Comparison of ENCODE assay signal across 16 mouse cellular contexts in the genomic region with DNA sequence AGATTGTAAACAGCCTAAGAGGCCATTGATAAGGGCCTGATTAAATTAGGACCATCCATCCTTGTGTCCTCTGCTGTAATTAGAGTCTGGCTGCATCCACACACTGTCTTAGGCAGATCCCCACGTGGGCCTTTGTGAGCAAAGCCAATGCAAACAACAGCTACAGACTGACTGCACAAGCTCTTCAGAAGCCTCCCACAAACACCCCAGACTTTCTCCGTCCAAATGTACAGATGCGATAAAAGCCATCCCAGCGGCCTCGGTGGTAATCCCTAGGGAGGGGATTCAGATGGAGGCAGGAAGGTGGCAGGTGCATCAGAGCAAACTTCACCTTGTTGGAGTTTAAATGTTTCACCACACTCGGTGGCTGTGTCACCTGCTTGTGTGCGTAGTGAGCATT. TPM values are rescaled to one million over a fixed set of nuclear protein-coding genes. Genes with fewer than 3 reads are reported as not detected.
A peak's percentile ranks its signal among the peaks of the same experiment; 100 is the strongest.
DNase-seq lines count a peak whose midpoint lies in the region; ATAC-seq and TF ChIP-seq lines count a peak whose summit lies in the region.
"Had no signal": no experiment of that assay in that cellular context is flagged by ENCODE, and none has a peak within 500 bp of the region (broad histone marks: within the 10 kb centered on the region; RNA-seq: fewer than 3 reads in every experiment).

No protein-coding gene starts in this region.

- WGBS in embryonic facial prominence, embryonic 14.5 days = 49% methylated on average over 7 of the region's 7 CpGs
- WGBS in embryonic facial prominence, embryonic 10.5 days = 60% methylated on average over 7 of the region's 7 CpGs
- WGBS in forebrain, embryonic 12.5 days = 36% methylated on average over 7 of the region's 7 CpGs
- WGBS in hindbrain, postnatal 0 days = 42% methylated on average over 7 of the region's 7 CpGs
- 48% methylated on average over 7 of the region's 7 CpGs for WGBS in stomach, postnatal 0 days

- no peaks in the 10 kb centered on the region for H3K27me3 ChIP-seq in embryonic facial prominence, embryonic 14.5 days (replicated peaks; ENCODE audit: control insufficient read depth, insufficient read depth, low read length)
- H3K27me3 ChIP-seq in embryonic facial prominence, embryonic 10.5 days (replicated peaks; ENCODE audit: low read depth, poor library complexity, severe bottlenecking) = peaks cover 63% of the 10 kb centered on the region
- H3K27me3 ChIP-seq in forebrain, embryonic 12.5 days = peaks cover 50% of the 10 kb centered on the region
- no peaks in the 10 kb centered on the region for H3K27me3 ChIP-seq in hindbrain, postnatal 0 days (ENCODE audit: insufficient read depth, low read length)
- no peaks in the 10 kb centered on the region for H3K27me3 ChIP-seq in stomach, postnatal 0 days (ENCODE audit: control insufficient read depth, insufficient read depth, low read length)

- TF ChIP-seq CTCF in left cerebral cortex, adult 2 months (IDR thresholded peaks at IDR 0.05) = no peak
- no peak for TF ChIP-seq CTCF in hindbrain, postnatal 0 days (IDR thresholded peaks at IDR 0.05; ENCODE audit: low read depth)
- no peak for TF ChIP-seq CTCF in stomach, postnatal 0 days (IDR thresholded peaks at IDR 0.05; ENCODE audit: low read depth)

- H3K9me3 ChIP-seq in embryonic facial prominence, embryonic 14.5 days (ENCODE audit: control insufficient read depth, low read length) = no peaks in the 10 kb centered on the region
- no peaks in the 10 kb centered on the region for H3K9me3 ChIP-seq in embryonic facial prominence, embryonic 10.5 days
- no peaks in the 10 kb centered on the region for H3K9me3 ChIP-seq in forebrain, embryonic 12.5 days
- no peaks in the 10 kb centered on the region for H3K9me3 ChIP-seq in hindbrain, postnatal 0 days (ENCODE audit: low read length)
- no peaks in the 10 kb centered on the region for H3K9me3 ChIP-seq in stomach, postnatal 0 days (ENCODE audit: control insufficient read depth, low read length)
- H3K9me3 ChIP-seq: megakaryocyte, embryonic 14.5 days had no signal

- H3K27ac ChIP-seq in embryonic facial prominence, embryonic 14.5 days (replicated peaks; ENCODE audit: low read depth, low read length) = no peak overlapping the region
- H3K27ac ChIP-seq in embryonic facial prominence, embryonic 10.5 days (replicated peaks) = no peak overlapping the region
- H3K27ac ChIP-seq in left cerebral cortex, adult 2 months = peak overlapping the region; percentile 20; the same call in 1 of the 2 replicates
- peak overlapping the region; percentile 61 for H3K27ac ChIP-seq in forebrain, embryonic 12.5 days
- H3K27ac ChIP-seq in hindbrain, postnatal 0 days = no peak overlapping the region
- H3K27ac ChIP-seq in stomach, postnatal 0 days (replicated peaks) = no peak overlapping the region

- peak; percentile 47 for DNase-seq in embryonic facial prominence, embryonic 14.5 days (ENCODE audit: low spot score)
- no peak for DNase-seq in embryonic facial prominence, embryonic 10.5 days (ENCODE audit: low spot score)
- no peak for DNase-seq in left cerebral cortex, adult 2 months (ENCODE audit: extremely low spot score in 1 of 2, low spot score in 2 of 2)
- no peak for DNase-seq in left cerebral cortex, adult 11 months (ENCODE audit: low spot score)
- DNase-seq in hindbrain, postnatal 0 days (ENCODE audit: low spot score) = peak; percentile 65
- no peak for DNase-seq in testis, postnatal 10 days (ENCODE audit: low spot score)
- no peak for DNase-seq in stomach, postnatal 0 days (ENCODE audit: low spot score)
- DNase-seq: adrenal gland, adult 8-10 months; cerebellum, adult 8-10 months; heart, adult 11 months; kidney, adult 8-10 months; lung, embryonic 14.5 days; thymus, postnatal 36 days had no signal

- 0 out of 2 replicates have a peak, but pooled peaks have one; percentile 51 for ATAC-seq in embryonic facial prominence, embryonic 14.5 days (ENCODE audit: low read depth)
- no peak for ATAC-seq in forebrain, embryonic 12.5 days (ENCODE audit: low FRiP score)
- peak; percentile 33; the same call in 1 of the 2 replicates for ATAC-seq in hindbrain, postnatal 0 days
- ATAC-seq in stomach, postnatal 0 days (ENCODE audit: low FRiP score, low TSS enrichment) = no peak

- intact Hi-C loops in left cerebral cortex, adult 2 months (cut with DNase I) = no loop called here

- H3K4me3 ChIP-seq in embryonic facial prominence, embryonic 14.5 days (ENCODE audit: low read depth, low read length) = no peak overlapping the region
- H3K4me3 ChIP-seq in embryonic facial prominence, embryonic 10.5 days = no peak overlapping the region
- H3K4me3 ChIP-seq in left cerebral cortex, adult 2 months = no peak overlapping the region
- no peak overlapping the region for H3K4me3 ChIP-seq in forebrain, embryonic 12.5 days (replicated peaks)
- no peak overlapping the region for H3K4me3 ChIP-seq in hindbrain, postnatal 0 days (ENCODE audit: low read length)
- no peak overlapping the region for H3K4me3 ChIP-seq in stomach, postnatal 0 days (ENCODE audit: low read depth, low read length)
- H3K4me3 ChIP-seq: megakaryocyte, embryonic 14.5 days had no signal

- no peak for TF ChIP-seq EP300 in stomach, postnatal 0 days (optimal IDR thresholded peaks at IDR 0.05)

- no peak overlapping the region for H3K9ac ChIP-seq in embryonic facial prominence, embryonic 14.5 days (ENCODE audit: low read depth, low read length)
- no peak overlapping the region for H3K9ac ChIP-seq in forebrain, embryonic 12.5 days
- no peak overlapping the region for H3K9ac ChIP-seq in hindbrain, postnatal 0 days (replicated peaks; ENCODE audit: low read length)
- no peak overlapping the region for H3K9ac ChIP-seq in stomach, postnatal 0 days (ENCODE audit: low read length)
- H3K9ac ChIP-seq: lung, embryonic 14.5 days had no signal

- H3K4me1 ChIP-seq in embryonic facial prominence, embryonic 14.5 days (ENCODE audit: control insufficient read depth, insufficient read depth, low read length) = peaks cover 20% of the 10 kb centered on the region
- H3K4me1 ChIP-seq in embryonic facial prominence, embryonic 10.5 days = peaks cover 59% of the 10 kb centered on the region
- H3K4me1 ChIP-seq in forebrain, embryonic 12.5 days = peaks cover 57% of the 10 kb centered on the region
- H3K4me1 ChIP-seq in hindbrain, postnatal 0 days (ENCODE audit: insufficient read depth, low read length) = peaks cover 12% of the 10 kb centered on the region
- no peaks in the 10 kb centered on the region for H3K4me1 ChIP-seq in stomach, postnatal 0 days (replicated peaks; ENCODE audit: control insufficient read depth, insufficient read depth)

- H3K36me3 ChIP-seq in embryonic facial prominence, embryonic 14.5 days (ENCODE audit: control insufficient read depth, insufficient read depth, low read length) = no peaks in the 10 kb centered on the region
- no peaks in the 10 kb centered on the region for H3K36me3 ChIP-seq in embryonic facial prominence, embryonic 10.5 days (replicated peaks)
- no peaks in the 10 kb centered on the region for H3K36me3 ChIP-seq in forebrain, embryonic 12.5 days (replicated peaks)
- no peaks in the 10 kb centered on the region for H3K36me3 ChIP-seq in hindbrain, postnatal 0 days (ENCODE audit: insufficient read depth, low read length)
- H3K36me3 ChIP-seq in stomach, postnatal 0 days (ENCODE audit: control insufficient read depth, insufficient read depth, low read length) = no peaks in the 10 kb centered on the region

- no peak overlapping the region for H3K4me2 ChIP-seq in embryonic facial prominence, embryonic 14.5 days (ENCODE audit: low read depth, low read length)
- no peak overlapping the region for H3K4me2 ChIP-seq in forebrain, embryonic 12.5 days
- H3K4me2 ChIP-seq in hindbrain, postnatal 0 days (ENCODE audit: low read depth, low read length) = no peak overlapping the region
- H3K4me2 ChIP-seq in stomach, postnatal 0 days (replicated peaks; ENCODE audit: low read depth) = no peak overlapping the region
- H3K4me2 ChIP-seq: liver, embryonic 11.5 days; lung, embryonic 14.5 days had no signal

RNA-seq across cellular contexts. Expression of a gene that starts 7.6 kb away (rescaled TPM):
- 11.3 and 12.3 TPM in 2 replicates for polyA plus RNA-seq in embryonic facial prominence, embryonic 14.5 days (2014; fragmentation: Nextera tagmentation; extraction: Ambion mirVana)
- polyA plus RNA-seq in embryonic facial prominence, embryonic 10.5 days (2016; fragmentation: Nextera tagmentation; extraction: Ambion mirVana) = 8.4 and 8.5 TPM in 2 replicates
- 100 to 1,000 TPM; 231 to 245 TPM for total RNA-seq in left cerebral cortex, adult 2 months (2021)
- polyA plus RNA-seq in forebrain, embryonic 12.5 days (2016; fragmentation: Nextera tagmentation; extraction: Ambion mirVana) = 14.7 and 14.9 TPM in 2 replicates
- 89.2 and 98.3 TPM in 2 replicates for total RNA-seq in hindbrain, postnatal 0 days (2014; rRNA removed)
- polyA plus RNA-seq in hindbrain, postnatal 0 days (2015; fragmentation: Nextera tagmentation; extraction: Ambion mirVana) = 8.6 and 8.8 TPM in 2 replicates
- polyA plus RNA-seq in stomach, postnatal 0 days (2015; fragmentation: Nextera tagmentation; extraction: Ambion mirVana) = 3.6 and 3.7 TPM in 2 replicates

RNA-seq across cellular contexts. Expression of a gene that starts 37.9 kb away (rescaled TPM):
- polyA plus RNA-seq in embryonic facial prominence, embryonic 14.5 days (2014; fragmentation: Nextera tagmentation; extraction: Ambion mirVana) = 4.7 and 6.0 TPM in 2 replicates
- 2.4 and 2.6 TPM in 2 replicates for polyA plus RNA-seq in embryonic facial prominence, embryonic 10.5 days (2016; fragmentation: Nextera tagmentation; extraction: Ambion mirVana)
- 1 to 10 TPM; 2.2 to 2.8 TPM for total RNA-seq in left cerebral cortex, adult 2 months (2021)
- 1.4 and 1.7 TPM in 2 replicates for polyA plus RNA-seq in forebrain, embryonic 12.5 days (2016; fragmentation: Nextera tagmentation; extraction: Ambion mirVana)
- total RNA-seq in hindbrain, postnatal 0 days (2014; rRNA removed) = 1.7 and 3.3 TPM in 2 replicates
- 1.7 and 1.8 TPM in 2 replicates for polyA plus RNA-seq in hindbrain, postnatal 0 days (2015; fragmentation: Nextera tagmentation; extraction: Ambion mirVana)
- 1.3 and 1.4 TPM in 2 replicates for polyA plus RNA-seq in stomach, postnatal 0 days (2015; fragmentation: Nextera tagmentation; extraction: Ambion mirVana)

Comparison
In these comparisons a context has a peak if more than half of its experiments do, and no peak if none do; other contexts are left out.
1. DNase-seq: peak in embryonic facial prominence, embryonic 14.5 days (single experiment) and hindbrain, postnatal 0 days (single experiment); none in embryonic facial prominence, embryonic 10.5 days (single experiment), left cerebral cortex, adult 2 months (0 of 2), left cerebral cortex, adult 11 months (single experiment), testis, postnatal 10 days (single experiment) and stomach, postnatal 0 days (single experiment).
2. ATAC-seq: peak in embryonic facial prominence, embryonic 14.5 days (single experiment) and hindbrain, postnatal 0 days (single experiment); none in forebrain, embryonic 12.5 days (single experiment) and stomach, postnatal 0 days (single experiment).
3. H3K27ac ChIP-seq: peak in left cerebral cortex, adult 2 months (single experiment) and forebrain, embryonic 12.5 days (single experiment); none in embryonic facial prominence, embryonic 14.5 days (single experiment), embryonic facial prominence, embryonic 10.5 days (single experiment), hindbrain, postnatal 0 days (single experiment) and stomach, postnatal 0 days (single experiment).